Mouse (Mus musculus): ENCODE measurements around the gene Gm4181.
"Not testable (repeated sequence)": the region's sequence is repeated elsewhere in the genome, so short reads cannot be mapped to it uniquely, and the experiment has no call there.

The Gm4181 gene

GRCm38 (mm10) chr14:51635566-51635965, at the start of gene Gm4181:
Gm4181 (minus strand) TSS chr14:51635666.
- in situ Hi-C loops (cut with MboI, MseI), result not testable (repeated sequence)

GRCm38 (mm10) chr14:51677269-51677668, 41.8 kb upstream of the Gm4181 start:
- in situ Hi-C loops (cut with MboI, MseI), result no loop called here

- in situ Hi-C loops (cut with MboI, MseI), result not testable (repeated sequence)
These were observed 3.0 kb downstream of the Gm4181 start for GRCm38 (mm10) chr14:51632426-51632825.

GRCm38 (mm10) chr14:51611210-51611609, 24.3 kb downstream of the Gm4181 start, which contains the start of gene Gm17078:
Gm17078 (minus strand) TSS chr14:51611310.
- in situ Hi-C loops (cut with MboI, MseI), result no loop called here

GRCm38 (mm10) chr14:51592039-51592438, 43.4 kb downstream of the Gm4181 start, which contains the start of gene Gm17174:
Gm17174 (minus strand) TSS chr14:51592139.
- in situ Hi-C loops (cut with MboI, MseI), result not testable (repeated sequence)

All from regulatory T cell (primary cell).